Mouse (Mus musculus): ENCODE measurements at regions not wholly inside any gene's neighbourhood (a gene's known extent, or its start where the extent isn't known, plus 50 kb on each side); places are given as distances from the start of the nearest gene placed in this dataset.

- DNase-seq (ENCODE audit: low spot score in 2 of 2) = no peak
These were observed 440.0 kb downstream of the Tns3 start for GRCm38 (mm10) chr11:8224366-8224765.

DNA sequence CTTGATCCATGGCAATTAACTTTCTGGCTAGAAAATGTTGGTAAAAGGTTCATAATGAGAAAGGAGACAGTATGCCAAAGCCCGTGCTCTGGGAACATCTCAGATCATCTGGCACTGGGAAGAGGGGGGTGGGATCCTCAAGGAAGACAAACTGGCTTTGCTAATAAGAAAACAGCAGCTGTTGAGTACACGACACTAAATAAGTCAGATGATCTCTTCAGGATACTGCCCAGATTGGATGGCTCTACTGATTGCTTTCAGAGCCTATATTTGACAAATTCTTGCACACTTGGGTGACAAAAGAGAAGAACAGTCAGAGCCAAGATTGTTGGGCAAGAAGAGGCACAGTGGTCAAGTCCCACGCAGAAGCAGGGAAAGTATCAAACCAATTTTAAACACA is 443.7 kb downstream of the Tns3 start:
- no peak for DNase-seq (ENCODE audit: low spot score in 2 of 2)

DNA sequence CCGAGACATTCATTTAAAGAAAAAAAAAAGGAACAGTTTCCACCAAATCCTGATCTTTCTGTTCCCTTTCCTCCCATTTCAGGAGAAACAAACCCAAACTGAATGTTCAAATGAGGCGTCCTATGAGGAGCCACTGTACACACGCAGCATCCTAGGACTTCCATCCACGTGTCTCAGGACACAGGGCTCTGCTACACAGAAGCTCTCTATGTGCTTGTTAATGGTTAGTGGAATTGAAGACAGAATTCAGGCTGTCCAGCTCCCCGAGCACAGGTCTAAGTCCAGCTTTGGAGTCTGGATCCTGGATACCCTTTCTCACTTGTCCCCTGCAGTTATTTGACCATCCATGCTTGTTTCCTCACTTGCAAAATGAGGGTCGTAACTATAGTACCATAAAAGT is 444.4 kb downstream of the Tns3 start:
- no peak for DNase-seq (ENCODE audit: low spot score in 2 of 2)

DNA sequence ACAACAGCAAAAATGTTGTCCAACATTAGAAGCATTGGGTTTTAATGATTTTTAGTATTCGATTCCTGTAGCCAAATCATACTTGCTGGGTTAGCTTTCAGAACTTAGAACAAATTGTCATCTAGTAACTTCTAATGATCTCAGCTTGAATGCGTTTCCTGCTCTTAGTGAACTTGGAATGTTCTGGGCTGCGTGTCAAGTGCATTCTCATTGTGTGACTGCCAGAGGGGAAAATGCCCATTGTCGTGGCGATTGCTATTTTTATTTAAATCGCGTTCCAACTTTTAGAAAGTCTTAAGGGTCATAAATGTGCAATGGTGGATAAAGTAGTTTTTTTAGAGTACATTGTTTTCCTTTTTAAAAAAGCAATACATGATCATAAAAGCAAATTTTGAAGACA is 448.7 kb downstream of the Tns3 start:
- no peak for DNase-seq (ENCODE audit: low spot score in 2 of 2)

DNA sequence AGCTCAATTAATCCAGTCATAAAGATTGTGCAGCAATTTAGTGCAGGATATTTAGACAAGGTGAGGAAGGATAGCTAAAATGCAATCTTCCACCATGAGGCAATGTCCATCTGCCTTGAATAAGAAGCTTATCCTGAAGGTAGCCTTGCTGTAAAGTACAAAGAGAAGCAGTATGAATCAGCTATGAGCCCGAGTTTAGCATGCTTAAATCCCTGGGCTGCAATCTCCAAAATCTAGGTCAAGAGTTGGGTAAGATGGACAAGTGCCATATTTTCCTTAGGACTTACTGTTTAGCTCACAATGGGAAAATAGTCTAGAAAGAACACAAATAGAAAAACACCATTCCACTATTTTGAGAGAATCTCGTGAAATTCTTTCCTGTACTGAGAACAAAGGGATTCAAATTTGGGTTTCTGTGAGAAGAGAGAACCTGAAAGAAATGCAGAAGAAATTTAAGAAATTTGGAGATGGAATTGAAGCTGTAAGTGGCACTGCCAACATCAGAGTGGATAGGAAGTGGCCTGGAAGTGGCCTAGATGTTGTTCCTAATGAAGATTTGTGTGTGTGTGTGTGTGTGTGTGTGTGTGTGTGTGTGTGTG is 449.9 kb downstream of the Tns3 start:
- DNase-seq (ENCODE audit: low spot score in 2 of 2) = no peak

- no peak for DNase-seq (ENCODE audit: low spot score in 2 of 2)
These were observed 451.2 kb downstream of the Tns3 start for GRCm38 (mm10) chr11:8213130-8213529.

- no peak for DNase-seq (ENCODE audit: low spot score in 2 of 2)
These were observed 451.6 kb downstream of the Tns3 start for GRCm38 (mm10) chr11:8212714-8213113.

DNA sequence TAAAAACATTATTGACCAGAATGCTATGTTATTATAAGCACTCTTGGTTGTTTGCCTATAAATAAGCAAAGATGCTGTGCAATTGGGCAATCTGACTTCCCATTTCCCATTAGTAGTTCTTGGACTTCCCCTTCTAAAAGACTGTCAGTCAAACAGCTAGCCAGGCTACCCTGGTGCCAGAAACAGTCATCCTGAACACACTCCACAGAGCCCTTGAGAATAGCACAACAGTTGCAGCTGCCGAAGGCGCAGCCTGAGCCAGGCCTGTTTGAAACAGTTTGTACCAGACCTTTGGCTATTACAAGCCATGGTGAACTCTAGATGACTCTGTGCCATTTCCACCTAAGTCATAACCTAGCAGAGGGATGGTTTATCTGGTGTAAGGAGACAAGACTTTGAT is 455.3 kb downstream of the Tns3 start:
- no peak for DNase-seq (ENCODE audit: low spot score in 2 of 2)

DNA sequence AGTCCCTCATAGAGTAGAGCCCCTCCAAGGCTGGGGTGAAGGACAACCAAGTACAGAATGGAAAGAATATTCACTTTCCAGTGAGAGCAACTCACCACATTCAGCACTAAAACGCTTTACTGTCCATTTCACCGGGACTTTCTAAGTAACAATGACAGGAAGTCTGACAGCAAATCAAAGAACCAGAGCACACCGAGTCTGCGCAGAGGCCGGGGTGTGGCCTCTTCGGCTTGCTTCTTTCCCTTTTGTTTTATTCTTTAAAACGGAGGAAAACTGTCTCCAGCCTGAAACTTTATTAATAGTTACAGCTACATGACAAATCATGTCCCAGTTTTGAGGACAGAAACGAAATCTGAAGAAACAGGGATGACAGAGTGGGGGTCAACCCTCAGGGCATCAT is 465.0 kb downstream of the Tns3 start:
- no peak for DNase-seq (ENCODE audit: low spot score in 2 of 2)

Data from left cerebral cortex, adult 9 months (tissue).